Mouse (Mus musculus) ES-Bruce4 (cell line): ENCODE data around the gene Katnal1.

ENCODE experiments used
- EP300 ChIP-seq: IDR thresholded peaks from 2 replicates; pipeline ENCODE4 v1.6.1; 2011; ENCODE audit warnings: low read depth, low read length; ENCODE audit not compliant: insufficient read depth
- POLR2A ChIP-seq: IDR thresholded peaks from one replicate; pipeline ENCODE4 v1.8.1; 2011; ENCODE audit warnings: low read length; ENCODE audit not compliant: insufficient read depth

DNA sequence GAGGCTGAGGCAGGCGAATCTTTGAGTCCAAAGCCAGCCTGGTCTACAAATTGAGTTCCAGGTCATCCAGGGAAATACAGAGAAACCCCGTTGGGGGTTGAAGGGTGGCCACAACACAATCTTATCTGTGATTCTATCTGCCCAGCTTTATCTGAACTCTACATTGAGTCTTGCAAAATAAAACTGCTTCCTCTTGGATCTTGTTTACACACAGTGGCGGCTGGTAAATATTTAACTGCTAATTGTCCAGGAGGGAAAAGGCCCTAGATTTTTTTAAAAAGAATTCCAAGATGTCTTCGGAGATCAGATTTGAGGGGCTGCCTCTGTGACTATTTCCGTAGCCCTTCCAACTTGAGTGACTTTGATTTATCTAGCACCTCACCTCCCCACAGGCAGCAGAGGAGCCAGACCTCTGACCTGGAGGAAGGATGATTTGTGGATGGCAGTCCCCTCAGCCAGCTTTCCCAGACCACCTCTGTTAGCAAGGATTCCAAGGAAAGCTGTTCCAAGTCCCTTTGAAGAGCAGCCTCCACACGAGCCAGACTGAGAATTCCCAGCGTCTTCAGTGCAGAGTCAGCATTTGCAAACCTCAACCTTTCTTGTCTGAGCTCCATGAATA lies 39.9 kb upstream of the Katnal1 start:
- TF ChIP-seq EP300: no peak
- TF ChIP-seq POLR2A: no peak
